Mouse (Mus musculus) kidney, adult 11 months (tissue): ENCODE data around the gene Txnip.
"Not testable (repeated sequence)": the region's sequence is repeated elsewhere in the genome, so short reads cannot be mapped to it uniquely, and the experiment has no call there.

Experiments
- DNase-seq: peaks from one replicate; pipeline ENCODE4 v3.0.0; 2022

The Txnip gene

DNA sequence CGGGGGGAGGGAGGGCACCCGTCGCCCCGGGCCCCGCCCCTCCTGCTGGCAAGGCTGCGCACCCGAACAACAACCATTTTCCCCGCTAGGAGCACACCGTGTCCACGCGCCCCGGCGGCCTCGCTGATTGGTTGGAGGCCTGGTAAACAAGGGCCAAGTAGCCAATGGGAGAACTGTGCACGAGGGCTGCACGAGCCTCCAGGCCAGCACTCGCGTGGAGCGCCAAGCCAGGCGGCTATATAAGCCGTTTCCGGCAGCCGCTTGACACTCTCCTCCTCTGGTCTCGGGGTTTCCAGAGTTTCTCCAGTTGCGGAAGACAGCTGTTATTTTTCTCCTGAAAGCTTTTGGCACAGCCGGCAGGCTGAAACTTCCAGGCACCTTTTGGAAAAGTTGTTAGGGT lies at the start of gene Txnip:
Txnip (plus strand) TSS at position 264 of the 400 bp plus-strand sequence.
- DNase-seq, result peak; percentile 100

DNA sequence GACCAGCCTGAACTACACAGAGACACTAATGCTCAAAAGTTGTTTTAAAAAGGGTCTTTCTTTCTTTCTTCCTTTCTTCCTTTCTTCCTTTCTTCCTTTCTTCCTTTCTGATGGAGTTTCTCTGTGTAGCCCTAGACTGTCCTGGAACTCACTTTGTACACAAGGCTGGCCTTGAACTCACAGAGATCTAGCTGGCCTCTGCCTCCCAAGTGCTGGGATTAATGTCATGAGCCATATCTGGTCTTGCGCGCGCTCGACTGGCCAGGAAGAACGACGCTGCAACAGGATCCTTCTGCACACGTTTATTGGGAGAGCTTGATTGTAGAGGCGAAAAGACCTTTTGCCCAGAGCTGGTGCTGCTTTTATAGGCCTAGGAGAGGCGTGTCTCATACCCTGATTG lies 49.8 kb upstream of the Txnip start:
- DNase-seq, result not testable (repeated sequence)

DNA sequence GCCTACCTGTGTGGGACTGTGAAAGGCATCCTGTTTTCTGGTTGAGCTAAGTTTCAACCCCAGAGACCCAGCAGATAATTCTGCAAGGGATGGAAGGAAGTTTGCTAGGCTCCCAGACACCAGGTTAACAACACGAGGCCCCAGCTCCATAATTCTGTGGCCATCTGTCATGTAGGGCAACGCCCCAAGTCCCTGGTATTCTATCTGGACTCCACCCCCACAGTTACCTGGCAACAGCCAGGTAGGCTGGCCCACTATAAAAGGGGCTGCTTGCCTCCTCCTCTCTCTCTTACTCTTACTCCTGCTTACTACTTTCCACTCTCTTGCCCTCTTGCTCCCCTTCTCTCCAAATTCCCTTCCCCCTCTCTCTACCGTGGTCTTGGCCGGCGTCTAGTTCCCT lies 37.6 kb upstream of the Txnip start:
- no peak for DNase-seq

DNA sequence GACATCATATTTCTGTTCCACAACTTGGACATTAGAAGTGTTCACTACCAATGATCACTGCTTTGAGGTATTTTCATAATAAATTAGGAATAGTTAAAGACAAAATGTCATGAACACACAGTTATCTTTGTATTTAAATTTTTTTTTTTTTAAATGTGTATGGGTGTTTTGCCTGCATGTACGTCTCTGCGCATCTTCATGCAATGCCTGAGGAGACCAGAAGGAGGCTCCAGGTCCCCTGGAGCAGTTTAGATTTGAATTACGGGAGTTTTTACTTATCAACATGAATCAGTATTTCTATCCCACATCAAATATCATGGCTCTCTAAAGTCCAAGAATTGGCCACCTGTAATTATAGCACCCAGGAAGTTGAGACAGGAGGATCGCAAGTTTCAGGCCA lies 35.6 kb upstream of the Txnip start:
- DNase-seq, result no peak

DNA sequence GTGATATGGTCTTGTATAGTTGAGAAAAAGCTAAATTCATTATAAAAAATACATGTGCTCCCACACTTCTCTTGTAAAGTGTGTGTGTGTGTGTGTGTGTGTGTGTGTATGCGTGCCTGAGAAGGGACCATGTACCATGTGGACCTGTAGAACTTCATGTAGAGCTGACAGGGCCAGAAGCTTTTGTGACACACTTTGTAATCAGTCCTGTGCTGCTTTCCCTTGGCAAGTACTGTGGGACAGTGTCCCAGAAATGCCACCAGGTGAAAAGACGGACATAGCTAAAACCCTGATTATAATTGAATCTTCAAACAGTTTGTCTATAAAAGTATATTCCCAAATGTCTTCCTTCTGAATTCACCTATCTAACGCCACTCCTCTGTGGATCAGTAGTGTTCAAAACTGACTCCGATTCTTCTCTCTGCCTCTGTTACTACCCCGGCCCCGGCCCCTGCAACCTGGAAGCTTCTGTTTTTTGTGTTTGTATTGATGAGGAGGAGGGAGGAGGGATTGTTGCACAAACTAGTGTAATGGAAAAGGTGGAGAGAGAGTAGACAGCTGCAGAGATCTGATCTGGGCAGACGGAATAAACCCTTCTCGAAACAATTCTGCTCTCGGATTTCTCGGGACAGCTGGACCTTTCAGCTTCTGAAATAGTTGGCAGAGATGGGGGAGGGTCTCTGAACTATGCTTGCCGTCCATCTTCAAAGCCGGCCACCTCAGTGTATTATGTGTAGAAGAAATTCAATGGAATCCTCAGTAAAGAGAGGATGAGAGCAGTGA lies 33.5 kb upstream of the Txnip start:
- no peak for DNase-seq

DNA sequence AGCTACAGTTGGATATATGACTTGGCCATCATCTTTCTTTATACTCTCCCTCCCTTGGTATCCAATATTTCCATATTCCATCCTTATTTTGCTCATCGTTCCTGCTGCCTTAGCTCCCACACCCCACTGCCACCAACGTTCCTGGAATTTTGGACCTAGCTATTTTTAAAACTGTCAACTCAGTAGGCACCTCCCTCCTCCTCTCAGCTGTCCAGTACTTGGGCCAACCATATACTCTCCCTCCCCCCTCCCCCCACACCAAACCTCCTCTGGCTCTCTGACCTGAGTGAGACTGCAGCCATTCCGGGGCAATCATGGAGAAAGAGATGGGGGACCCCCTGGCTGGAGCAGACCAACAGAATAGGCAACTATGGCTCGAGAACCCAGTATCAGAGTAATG lies 32.8 kb upstream of the Txnip start, which contains the start of gene Hfe2:
Hfe2 (plus strand) TSS at position 259 of the 400 bp plus-strand sequence.
- no peak for DNase-seq

DNA sequence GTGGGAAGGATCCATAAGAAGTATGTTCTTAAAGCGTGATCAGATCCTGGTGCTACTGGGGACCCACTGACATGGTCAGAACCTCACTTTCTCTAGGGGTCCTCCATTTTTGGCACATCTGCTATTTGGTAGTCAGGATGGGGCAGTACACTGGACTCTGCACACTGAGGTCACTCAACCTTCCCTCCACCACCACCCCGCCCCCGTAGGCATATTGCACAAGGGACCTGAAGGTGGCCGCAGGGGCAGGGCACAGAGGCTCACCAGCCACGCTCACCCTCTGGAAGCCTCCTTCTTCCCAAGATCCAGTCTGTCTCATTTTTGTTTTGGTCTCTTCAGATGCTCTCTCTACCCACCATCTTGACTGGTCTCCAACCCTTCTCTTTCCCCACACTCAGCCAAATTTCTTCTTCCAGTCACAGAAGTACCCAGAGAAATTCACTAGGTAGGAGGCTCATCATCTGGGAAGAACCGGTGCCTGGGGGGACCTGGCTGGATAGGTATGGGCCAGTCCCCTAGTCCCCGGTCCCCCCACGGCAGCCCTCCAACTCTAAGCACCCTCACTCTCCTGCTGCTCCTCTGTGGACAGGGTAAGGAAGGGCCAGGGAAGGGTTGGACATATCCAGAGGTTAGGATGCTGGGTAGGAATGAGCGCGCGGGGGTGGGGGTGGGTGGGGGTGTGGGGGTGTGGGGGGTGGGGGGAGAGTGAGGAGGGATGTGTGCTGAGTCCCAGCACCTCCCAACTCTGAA lies 31.6 kb upstream of the Txnip start:
- no peak for DNase-seq

DNA sequence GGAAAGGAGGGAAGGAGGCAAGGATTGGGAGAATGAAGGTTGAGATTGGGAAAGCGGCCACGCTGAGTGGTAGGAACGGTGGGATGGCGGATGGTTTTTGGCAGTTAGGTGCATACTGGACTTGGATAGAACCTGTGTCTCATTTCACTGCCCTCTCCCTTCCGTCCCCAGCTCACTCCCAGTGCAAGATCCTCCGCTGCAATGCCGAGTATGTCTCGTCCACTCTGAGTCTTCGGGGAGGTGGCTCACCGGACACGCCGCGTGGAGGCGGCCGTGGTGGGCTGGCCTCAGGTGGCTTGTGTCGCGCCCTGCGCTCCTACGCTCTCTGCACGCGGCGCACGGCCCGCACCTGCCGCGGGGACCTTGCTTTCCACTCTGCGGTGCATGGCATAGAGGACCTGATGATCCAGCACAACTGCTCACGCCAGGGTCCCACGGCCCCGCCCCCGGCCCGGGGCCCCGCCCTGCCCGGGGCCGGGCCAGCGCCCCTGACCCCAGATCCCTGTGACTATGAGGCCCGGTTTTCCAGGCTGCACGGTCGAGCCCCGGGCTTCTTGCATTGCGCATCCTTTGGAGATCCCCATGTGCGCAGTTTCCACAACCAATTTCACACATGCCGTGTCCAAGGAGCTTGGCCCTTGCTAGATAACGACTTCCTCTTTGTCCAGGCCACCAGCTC lies 30.8 kb upstream of the Txnip start:
- DNase-seq, result no peak

DNA sequence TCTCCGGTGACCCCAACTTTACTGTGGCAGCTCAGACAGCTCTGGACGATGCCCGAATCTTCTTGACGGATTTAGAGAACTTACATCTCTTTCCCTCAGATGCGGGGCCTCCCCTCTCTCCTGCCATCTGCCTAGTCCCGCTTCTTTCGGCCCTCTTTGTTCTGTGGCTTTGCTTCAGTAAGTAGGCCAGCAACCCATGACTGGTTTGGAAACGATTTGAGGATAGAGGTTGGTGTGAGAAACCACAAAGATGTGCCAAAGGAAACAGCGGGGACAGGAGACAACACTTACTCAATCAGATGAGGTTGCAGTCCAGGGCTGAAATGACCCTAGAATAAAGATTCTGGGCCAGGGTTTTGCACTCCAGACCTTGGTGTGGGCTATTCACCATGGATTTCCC lies 29.3 kb upstream of the Txnip start:
- DNase-seq, result no peak

DNA sequence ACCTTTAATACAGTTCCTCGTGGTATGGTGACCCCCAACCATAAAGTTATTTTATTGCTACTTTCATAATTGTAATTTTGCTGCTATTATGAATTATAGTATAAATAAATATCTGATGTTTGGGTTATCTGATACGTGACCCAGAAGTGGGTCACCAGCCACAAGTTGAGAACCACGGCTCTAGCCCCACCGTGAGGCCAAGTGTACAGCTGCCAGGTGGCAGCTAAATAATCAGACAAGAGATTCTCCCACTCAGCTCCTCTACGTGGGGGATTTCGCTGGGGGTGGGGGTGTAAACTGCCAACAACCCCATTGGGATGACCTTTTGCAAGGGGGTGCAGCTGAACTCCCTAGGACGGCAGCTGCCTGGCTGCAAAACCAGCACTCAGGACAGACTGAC lies 25.7 kb upstream of the Txnip start:
- DNase-seq, result no peak

DNA sequence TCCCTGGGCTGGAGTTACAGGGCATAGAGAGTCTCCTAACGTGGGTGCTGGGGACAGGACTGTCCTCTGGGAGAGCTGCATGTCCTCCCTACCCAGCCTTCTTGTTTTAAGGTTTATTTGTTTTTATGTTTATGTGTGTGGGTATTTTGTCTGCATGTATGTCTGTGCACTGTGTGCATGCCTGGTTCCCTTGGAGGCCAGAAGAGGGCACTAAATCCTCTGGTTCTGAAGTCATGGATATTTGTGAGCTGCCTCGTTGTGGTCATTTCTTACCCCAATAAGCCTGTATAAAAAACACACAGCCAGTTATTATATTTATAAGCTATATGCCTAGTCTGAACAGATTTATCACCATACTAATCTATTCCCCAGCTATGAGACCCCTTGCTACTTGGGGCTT lies 23.5 kb upstream of the Txnip start:
- no peak for DNase-seq

DNA sequence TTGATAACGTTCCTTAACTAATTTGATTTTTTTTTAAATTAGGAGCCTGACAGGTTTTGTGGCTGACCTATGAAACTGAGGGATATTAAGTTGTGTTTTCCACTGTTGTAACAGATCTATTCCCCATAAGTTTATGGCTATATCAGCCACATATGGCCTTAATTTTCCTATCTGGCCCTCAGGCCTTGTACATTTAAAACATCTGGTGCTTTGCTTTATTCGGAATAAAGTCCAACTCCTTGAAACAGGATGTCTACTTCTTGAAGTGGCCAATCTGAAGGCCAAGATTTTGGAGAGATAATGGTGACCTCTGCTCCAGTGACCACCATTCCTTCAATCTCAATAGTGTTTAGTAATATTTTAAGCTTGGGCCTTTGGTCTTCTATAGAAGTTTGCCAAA lies 18.4 kb upstream of the Txnip start:
- no peak for DNase-seq

DNA sequence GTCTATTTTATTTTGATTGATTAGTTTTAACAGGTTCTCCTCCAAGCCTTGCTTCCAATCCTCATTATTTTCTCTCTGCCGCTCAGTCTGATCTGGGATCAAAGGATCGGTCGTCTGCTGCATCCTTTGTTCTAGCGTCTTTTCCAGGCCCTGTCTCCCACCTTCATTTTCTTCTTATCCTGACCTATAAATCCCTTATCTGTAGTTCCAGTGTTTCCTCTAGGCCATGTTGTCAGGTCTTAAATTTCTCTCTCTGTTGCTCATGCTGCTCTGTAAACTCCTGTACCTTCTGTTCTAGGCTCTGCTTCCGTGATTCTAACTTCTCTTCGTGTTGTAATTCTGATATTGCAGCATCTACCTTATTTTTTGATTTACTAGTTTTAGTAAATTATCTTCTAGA lies 17.0 kb upstream of the Txnip start:
- DNase-seq, result no peak

DNA sequence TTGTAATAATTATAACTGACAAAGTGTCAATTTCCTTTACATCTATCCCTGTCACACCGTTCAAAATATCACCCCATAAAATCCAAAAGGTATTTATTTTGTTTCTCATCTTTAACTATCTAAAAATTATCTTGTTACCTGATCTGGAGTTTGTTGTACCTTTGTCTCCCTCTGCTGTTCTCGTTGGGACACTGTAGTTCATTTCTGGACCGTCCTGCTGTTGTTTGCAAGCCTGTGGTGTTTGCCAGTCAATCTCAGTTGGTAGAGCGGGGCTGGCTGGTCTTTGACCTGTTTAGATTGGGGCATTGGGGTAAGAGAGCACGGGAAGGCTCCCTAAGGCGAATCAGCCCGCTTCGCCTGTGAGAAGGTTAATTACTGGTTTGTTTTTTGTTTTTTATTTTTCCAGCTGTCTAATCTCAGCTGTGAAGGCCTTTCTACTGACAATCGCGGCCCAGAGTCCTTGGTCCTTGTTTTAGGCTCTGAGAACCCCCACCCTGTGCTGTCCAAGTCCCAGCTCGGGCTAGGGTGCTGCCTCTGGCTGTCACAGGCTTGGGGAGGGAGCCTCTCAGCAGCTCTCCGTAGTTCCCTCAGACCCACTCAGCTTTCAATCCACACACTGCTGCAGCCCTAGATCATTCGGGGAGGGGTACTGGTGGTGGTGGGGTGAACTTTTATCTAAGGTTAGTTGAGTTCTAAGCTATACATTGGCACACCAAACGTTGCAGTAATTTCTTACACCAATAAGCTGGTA lies 16.3 kb upstream of the Txnip start:
- DNase-seq, result no peak

DNA sequence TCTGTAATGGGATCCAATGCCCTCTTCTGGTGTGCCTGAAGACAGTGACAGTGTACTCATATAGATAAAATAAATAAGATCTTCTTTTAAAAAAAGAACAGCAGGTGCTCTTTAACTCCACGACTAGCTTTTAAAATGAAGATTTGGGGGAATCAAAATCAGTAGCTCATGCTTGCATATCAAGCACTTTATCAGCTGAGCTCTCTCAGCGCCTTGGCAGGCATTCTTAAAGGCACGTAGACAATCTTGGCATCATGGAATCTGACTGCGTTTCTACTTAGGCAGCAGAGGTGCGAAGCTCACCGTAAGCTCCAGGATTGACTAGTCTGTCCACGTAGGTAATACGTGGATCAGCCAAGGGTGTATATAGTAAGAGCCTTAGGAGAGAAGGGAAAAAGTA lies 15.2 kb upstream of the Txnip start:
- DNase-seq, result no peak

DNA sequence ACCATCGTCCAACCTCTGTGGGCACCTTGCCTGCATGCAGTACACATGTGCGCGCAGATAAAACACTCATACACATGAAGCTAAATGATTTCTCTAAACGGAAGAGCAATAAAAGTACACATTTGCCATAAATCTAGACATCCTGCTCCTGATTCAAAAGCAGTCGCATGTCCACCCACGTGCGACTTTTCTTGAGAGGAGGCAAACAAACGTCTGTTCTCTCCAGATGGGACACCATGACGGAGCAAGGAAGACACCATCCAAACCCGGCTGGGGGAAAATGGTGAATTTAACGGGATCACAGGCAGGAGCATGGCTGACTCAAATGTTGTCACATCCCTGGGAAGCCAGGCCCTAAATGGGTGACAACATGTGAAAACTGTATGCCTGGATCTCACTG lies 14.4 kb upstream of the Txnip start:
- DNase-seq, result no peak

DNA sequence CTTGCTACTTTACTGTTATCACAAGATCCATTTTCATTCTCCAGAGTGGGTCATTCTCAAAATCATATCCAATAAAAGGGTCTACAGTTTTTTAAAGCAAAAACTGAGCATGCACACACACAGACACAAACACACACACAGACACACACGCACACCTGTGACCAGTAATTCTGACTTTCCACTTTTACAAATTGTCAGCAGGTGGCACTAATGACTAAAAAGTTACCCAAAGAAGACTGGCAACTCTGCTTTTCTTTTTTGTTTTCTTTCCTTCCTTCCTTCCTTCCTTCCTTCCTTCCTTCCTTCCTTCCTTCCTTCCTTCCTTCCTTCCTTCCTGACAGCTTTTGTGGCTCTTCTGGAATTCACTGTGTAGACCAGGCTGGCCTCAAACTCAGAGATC lies 12.2 kb upstream of the Txnip start:
- DNase-seq, result no peak

DNA sequence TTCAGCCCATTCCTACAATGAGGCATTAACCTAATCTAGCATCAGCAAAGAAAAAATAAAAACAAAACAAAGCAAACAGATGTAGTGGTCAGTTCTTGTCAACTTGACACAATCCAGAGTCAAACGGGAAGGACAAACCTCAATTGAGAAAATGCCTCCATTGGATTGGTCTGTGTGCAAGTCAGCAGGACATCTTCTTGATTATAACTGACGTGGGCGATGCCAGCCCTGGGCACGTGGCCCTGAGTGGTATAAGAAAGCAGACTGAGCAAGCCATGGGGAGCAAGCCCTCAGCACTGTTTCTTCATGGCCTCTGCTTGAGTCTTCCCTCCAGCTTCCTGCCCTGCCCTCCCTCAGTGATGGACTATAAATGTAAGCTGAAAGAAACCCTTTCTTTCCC lies 10.9 kb upstream of the Txnip start:
- no peak for DNase-seq

DNA sequence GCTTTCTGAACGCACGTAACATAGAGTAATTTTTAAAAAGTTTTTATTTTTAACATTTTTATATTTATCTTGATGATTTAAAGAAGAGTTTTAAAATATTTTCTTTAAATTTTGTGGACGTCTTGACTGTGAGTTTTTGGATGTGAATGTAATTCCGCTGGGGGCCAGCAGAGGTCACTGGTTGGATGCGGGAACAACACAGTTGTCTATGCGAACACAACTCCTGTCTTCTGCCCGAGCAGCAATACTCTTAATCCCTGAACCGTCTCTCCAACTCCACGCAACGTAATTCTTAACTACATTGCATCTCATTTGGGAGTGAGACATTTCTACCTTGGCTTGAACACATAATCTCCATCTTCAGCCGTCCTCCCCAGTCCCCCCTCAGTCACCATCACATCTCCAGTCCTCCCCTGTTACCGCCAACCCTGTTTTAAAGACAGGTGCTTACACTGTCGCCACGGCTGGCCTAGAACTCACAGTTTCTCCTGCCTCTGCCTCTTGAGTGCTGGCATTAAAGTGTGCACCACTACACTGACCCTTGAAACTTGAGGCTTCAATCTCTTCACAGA lies 10.3 kb upstream of the Txnip start:
- DNase-seq, result peak; percentile 60

DNA sequence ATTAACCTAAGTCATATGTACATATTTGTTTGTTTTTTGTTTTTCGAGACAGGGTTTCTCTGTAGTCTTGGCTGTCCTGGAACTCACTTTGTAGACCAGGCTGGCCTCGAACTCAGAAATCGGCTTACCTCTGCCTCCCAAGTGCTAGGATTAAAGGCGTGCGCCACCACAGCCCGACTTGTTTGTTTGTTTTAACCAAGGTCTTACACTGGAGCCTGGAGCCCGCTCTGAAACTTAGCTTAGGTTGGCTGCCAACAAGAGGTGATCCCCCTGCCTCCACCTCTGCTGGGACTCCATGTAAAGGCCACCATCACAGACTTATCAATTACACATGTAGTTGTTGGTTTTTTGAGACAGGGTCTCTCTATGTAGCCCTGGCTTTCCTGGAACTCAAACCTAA lies 8.9 kb upstream of the Txnip start:
- DNase-seq, result no peak

DNA sequence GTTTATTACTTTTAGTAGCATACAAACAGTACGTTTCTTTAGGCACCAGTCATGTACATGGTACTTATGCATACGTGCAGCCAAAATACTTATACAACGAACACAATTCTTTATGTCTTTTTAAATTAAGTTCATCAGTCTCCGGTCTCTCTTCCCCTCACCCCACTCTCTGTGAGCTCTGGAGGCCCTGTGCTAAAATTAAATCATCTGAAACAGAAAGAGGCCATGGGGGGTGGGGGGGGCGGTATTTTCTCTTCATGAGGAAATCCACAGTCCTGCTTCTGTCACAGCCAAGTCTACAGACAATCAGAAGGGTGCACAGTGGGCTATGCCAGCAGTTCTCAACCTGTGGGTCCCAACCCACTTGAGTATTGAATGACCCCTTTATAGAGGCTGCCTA lies 8.4 kb upstream of the Txnip start:
- no peak for DNase-seq

DNA sequence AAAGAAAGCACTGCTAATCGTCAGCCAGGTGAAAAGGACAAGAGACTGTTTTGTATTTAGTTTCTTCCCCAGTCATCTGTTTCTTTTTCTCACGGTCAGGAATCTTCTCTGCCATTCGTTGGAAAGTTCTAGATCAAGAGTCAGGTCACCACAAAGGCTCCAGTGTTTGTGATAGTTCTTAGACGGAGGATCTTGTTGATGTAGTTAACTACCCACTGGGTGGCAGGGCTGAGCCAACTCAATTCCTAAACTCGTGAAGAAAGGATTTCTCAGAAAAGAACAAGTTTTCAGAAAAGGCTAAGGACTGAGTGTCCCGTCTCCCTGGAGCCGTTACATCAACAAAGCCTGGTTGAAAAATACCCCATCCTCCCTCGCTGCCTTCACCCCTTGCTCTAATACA lies 6.6 kb upstream of the Txnip start:
- peak; percentile 69 for DNase-seq

DNA sequence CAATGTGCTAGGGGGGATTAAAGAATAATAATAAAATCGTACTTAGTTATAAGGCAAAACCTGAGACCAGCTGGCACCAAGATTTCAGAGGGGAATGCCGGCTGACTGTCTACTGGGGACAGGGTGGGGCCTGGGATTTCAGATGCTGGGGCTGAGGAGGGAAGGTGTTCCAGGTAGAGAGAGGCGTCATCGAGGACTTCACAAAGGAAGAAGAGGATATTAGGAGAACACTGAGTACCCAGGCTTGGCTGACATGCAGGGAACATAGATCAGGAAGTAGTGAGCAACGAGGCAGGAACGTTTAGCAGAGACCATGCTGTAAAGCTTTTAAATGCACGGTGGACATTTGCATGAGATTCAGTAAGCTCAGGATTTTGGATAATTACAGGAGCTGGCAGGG lies 5.9 kb upstream of the Txnip start:
- DNase-seq, result no peak
